Mouse (Mus musculus) ES-CJ7 (cell line): ENCODE measurements around the gene Hoxc11.

Source experiments
- DNase-seq: peaks from one replicate; pipeline ENCODE4 v3.0.0; 2011; ENCODE audit warnings: low read depth, low spot score

Gene Hoxc11

DNA sequence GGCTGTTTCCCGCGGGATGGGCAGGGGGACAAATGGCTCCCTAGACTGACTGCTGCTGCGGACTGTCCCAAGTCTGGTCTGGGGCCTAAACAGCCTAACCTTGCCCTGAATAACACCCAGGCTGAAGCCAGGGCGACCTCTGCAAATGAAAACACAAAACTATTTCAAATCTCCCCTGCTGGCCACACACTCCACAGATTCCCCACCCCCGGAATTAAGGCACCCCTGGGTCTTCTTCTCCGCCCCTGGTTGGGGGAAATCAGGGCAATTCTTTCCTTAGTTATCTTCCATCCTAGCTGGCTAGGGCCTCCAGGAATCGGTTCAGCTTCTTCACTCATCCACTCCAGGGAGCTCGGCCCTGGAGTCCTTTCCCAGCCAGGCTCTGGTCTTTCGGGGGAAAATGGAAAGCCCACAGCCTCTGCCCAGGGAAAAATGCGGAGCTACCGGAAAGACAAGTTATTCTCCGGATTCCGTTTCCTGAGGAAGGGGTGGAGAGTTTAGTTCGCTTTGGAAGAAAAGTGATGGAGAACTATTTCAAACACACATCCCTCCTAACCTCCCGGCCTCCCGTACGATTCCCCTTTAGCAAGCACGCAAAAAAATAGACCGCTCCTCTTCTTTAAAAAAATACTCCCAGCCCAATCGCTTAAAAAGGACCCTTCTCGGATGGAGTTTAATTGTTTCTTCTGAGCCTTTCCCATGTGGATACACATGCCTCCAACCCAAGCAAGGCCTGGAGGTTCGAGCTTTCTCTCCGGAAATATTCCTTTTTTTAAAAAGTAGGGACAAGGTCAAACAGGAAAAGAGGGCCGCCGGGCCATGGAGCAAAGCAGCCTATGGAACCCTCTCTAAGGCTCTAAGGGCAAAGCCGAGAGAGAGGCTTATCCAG is 11.0 kb downstream of the Hoxc11 start:
- no peak for DNase-seq

DNA sequence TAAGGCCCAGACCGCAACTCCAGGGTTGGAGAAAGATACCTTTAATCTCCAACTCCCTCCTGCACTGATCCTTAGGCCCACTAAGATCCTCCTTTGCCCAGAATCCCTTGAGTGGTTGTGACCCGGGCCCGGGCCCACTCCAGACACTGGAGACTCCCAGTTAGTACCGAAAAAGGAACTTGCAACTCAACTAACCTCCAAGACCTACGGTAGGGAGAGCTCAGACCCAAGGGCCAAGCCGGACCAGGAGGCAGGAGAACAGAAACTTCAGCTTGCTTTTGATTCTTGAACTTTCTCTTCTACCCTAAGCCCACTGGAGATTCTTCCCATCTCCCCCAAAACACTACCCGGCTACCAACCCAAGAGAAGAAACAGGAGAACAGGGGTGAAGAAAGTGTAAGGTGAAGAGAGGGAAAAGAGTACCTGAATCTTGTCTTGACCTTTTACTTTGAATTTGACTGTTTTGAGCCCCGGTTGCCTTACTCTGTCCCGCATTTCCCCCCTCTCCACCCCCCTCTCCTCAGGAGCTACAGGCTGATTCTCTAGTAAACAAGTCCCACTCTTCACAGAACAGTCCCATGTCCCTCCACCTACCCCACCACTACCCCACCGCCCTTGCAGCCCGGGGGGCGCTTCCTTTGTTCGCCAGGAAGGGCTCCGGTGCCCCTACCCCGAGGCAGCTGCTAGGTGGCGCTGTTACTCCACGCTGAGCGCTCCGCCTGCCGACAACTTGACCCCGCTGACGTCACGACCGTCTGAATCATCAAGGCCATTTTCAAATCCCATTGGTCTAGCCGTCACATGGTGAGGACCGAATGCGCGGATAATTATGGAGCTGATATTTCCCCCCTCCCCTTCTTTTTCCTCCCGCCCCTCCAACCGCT is 11.9 kb downstream of the Hoxc11 start:
- DNase-seq, result peak; percentile 96

DNA sequence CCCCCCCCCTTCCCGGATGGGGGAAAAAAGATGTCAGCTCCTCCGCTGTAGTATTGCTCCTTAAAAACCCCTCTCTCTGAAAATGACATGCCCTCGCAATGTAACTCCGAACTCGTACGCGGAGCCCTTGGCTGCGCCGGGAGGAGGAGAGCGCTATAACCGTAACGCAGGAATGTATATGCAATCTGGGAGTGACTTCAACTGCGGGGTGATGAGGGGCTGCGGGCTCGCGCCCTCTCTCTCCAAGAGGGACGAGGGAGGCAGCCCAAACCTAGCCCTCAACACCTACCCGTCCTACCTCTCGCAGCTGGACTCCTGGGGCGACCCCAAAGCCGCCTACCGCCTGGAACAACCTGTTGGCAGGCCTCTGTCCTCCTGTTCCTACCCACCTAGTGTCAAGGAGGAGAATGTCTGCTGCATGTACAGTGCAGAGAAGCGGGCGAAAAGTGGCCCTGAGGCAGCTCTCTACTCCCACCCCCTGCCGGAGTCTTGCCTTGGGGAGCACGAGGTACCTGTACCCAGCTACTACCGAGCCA is 12.6 kb downstream of the Hoxc11 start, which contains the start of gene Hoxc10:
Gene Hoxc10 (plus strand): TSS at position 21 of the 536 bp plus-strand sequence.
- no peak for DNase-seq

DNA sequence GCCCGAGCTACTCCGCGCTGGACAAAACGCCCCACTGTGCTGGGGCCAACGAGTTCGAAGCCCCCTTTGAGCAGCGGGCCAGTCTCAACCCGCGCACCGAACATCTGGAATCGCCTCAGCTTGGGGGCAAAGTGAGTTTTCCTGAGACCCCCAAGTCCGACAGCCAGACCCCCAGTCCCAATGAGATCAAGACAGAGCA is 13.0 kb downstream of the Hoxc11 start, which contains the start of gene Hoxc5:
Gene Hoxc5 (plus strand): TSS at position 132 of the 199 bp plus-strand sequence.
- DNase-seq, result no peak

DNA sequence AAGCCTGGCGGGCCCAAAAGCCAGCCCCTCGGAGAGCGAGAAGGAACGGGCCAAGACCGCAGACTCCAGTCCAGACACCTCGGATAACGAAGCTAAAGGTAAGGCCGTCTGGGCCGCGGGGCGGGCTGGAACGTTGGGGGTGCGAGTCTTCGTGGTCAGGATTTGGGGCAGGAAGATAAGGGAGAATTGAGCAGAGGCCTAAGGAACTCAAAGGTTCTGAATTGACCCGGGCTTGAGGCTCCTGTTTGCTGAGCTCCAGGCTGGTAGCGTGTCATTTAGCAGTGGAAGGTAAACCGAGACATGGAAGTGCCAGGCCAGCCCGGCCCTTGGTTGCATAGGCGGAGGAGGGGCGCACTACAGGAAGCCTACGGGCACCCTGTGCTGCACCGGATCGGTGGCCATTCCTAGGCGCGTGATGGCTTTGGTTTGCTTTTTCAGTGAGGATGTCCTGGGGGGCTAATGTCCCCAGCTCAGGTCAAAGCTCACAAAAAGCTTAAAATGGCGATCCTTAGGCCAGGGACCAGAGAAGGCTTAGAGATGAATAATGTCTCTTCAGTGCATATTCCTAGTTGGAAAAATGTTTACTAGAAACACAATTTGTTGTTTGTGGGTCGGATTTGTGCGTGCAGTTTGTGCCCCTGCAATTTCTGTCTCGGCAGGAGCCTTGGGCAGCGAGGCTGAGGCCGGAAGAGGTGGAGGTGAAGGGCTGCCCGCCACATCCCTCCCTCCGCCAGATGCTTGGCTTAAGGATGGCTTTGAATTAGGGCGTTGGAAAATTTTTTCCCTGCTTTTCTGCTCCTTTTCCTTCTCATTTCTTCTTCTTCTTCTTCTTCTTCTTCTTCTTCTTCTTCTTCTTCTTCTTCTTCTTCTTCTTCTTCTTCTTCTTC is 13.5 kb downstream of the Hoxc11 start:
- no peak for DNase-seq

DNA sequence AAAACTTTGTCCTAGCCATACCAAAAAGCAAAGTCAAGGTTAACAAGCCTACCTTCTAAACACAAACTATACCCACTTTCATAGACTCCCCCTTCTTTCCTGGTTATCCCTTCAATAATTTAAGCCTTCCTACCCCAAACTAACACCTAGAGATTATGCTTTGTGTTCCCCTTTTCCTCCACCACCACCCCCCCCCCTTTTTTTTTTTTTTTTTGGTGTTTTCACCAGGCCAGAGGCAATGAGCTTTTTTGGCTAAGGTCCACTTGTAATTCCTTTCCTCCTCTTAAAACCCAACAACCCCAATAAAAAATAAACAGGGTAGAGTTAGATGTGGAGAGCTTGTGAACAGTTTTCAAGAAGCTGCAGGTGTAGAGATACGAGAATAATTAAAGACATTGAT is 15.1 kb downstream of the Hoxc11 start:
- DNase-seq, result no peak

DNA sequence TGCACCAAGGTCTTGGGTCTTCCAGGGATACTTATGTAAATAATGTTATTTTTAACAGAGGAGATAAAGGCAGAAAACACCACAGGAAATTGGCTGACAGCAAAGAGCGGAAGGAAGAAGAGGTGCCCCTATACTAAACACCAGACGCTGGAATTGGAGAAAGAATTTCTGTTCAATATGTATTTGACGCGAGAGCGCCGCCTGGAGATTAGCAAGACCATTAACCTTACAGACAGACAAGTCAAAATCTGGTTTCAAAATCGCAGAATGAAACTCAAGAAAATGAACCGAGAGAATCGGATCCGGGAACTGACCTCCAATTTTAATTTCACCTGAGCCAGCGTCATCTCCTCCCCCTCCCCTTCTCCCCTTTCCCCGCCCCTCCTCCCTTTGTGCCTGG is 16.5 kb downstream of the Hoxc11 start:
- no peak for DNase-seq

DNA sequence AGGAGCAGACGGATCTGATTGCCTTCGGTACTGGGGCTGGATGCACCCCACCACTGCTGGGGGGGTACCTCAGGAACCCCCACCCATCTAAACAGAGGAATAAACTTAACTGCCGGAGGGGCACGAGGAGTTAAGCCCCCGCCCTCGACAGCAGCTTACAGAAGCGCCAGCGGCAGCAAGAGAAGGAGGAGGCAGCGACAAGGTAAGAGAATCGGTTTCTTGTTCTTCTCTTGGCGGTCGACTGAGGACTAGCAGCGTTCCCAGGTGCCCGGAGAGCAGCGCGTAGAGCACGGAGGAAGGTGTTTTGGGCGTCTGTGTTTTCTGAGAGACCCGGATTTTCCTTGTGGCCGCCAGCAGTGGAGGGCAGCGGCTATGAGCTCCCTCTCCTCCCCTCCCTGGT is 18.0 kb downstream of the Hoxc11 start:
- DNase-seq, result no peak

DNA sequence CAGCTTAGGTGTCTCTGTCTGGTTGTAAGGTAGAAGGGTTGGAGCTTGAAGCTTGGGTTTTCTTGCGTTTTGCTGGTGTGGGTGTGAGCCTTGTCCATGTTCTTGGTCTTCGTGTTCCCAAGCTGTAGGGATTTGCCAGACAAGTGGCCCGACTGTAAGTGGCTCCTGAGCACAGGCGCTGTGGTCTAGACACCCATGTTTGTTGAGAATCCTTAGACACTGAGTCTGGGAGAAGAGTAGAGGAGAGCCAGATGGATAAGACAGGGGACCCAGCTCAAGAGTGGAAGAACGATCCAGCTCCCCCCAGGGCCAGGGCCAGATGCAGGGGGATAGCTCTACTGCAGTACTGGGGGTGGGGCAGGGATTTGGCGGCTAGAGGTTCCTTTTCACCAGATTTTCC is 18.5 kb downstream of the Hoxc11 start:
- no peak for DNase-seq

DNA sequence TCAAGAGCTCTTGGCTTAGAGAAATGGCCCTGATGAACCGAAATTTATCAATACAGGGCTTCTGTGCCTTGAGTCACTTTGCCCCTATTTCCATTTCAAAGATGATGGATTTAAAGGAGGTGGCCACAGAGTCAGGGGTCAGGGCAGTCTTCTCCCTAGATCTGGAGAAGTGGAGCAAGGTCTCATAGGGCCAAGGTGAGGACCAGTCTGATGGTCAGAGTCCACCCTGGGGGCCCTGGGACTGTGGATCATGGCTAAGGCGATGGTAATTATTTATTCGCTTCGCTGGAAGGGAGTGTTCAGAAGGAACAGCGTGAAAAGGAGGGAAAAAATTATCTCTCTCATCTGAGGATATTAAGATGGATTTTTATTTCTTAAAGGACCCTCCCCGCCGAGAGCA is 20.8 kb downstream of the Hoxc11 start:
- no peak for DNase-seq

DNA sequence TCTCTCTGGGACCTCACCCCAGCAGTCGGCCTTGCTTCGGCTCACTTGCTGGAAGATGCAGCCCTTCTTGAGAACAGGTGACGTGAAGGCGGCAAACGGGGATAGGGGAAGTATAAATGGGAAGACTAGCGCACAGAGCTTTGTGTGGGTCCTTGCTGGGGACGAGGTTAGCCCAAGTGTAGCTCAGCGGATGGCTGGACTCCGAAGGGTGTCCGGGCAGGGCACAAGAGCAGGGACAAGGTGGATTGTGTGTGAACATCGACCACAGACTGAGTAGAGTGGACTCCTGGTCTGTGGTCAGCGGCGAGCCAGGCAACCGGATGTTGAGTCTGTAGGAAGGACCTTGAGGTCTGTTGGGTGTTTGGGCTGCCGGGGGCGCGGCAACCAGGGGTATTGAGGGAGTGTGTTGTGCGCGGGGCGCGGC is 21.5 kb downstream of the Hoxc11 start:
- DNase-seq, result peak; percentile 75

DNA sequence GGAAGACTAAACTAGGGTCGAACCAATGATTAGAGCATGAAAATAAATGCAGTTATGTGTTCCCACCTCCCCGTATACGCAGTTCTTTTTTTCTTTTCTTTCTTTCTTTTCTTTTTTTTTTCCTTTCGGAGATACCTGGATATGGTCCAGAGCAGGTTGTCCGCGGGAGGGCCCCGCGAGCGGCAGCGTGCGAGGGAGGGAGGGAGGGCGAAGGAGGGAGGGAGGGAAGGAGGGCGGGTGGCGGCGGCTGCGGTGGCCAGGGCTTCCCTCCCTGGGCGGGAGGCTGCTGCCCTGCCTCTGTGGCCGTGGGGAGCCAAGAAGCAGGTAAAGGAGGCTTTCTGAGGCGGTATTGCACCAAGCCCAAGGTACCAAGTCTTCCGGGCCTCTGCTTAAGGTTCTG is 21.9 kb downstream of the Hoxc11 start, which contains the start of gene Hoxc9:
Gene Hoxc9 (plus strand): TSS at position 269 of the 400 bp plus-strand sequence.
- DNase-seq, result no peak

DNA sequence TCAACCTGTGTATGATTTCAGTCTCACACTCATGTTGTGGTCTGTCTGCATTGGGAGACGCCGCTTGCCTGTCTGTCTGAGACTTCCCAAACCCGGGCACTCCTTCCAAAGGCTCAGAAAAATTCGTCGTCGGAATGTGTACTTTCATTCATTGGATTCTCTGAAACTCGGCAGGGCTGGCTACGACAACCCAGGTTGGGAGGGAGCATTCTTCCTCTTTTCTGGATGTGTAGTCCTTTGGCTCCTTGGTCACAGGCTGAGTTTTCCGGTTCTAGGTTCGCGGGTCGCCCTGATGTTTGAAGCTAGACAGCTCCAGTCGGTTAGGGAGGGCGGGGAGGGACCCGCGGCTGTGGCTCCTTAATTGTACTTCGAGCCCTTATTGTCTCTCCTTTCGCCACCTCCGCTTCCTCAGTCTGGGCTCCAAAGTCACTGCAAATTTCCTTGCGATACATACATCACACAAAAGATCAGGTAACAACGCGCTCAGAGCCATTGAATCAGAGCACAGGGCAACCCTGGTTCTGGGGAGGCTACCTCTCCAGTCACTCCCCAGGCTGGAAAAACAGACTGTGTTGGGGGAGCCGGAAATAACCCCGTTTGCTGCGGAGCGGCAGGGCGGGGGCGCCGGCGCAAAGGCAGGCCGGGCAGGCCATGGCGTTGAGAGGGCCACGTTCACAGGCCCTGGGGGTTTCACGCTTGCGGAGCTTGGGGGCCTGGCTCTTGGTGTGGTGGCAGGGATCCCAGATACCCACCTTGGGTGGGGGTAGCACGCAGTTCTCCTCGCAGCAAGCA is 22.6 kb downstream of the Hoxc11 start:
- DNase-seq, result peak; percentile 79

DNA sequence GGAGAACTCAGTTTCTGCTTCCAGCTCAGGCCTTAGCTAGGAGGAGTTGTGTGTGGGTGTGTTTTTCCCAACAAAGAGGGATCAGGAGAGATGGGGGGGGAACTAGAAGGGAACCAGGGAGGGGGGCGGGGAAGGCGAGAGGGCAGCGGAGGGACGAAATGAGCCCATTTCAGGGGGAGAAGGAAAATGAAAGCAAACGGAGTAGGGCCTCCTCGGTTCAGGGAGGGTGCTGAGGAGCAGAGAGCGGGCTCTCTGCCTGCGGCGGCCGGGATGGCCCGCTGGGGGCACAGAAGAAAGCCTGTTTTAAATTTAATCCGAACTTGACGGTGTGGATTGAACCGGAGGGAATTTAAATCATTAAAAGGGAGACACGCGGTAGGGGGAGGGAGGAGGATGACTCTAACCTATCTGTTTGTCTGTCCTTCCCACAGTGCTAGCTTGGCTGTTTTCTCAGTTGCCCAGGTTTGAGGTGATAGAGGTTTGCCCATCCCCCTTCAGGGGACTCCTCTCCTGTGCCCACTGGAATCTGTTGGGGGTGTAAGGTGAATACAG is 23.3 kb downstream of the Hoxc11 start:
- DNase-seq, result peak; percentile 58

DNA sequence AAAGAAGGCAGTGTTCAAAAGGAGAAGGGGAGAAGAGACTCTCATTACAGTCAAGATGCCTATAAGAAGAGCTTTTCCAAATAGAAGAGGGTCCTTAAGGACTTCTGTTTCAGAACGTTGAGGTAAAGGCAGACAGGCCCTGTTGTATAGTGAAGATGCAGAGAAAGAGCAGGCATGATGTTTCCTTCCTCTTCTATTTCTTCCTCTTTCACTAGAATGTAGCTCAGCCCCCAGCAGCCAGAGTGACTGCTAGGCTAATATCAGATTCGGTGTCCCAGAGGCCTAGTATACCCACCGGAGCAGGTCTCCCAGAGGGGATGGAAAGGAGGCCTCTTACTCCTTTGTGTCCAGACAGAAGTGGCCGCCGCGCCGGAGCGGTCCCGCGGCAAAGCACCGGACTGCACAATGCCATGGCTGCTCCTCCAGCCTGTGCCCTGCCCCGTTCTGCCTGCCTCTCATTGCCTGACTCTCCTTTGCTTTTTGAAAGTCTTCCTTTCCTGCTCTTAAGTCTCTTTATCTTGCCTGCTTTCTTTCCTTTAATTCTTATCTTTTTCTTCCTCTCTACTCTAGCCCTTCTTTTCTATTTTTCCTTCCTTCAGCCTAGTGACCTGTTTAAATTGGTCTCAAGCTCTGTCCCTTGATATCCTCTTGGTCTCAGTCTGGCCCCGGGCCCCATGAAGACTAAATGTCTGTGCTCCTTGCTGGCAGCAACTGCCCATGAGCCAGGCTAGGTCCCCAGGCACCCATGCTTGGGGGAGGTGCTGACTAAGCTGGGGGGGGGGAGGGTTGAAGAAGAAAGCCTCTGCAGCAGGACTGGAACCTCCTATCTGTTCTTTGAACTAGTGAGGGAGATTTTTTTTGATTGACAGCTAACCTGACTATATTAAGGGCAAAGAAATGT is 24.6 kb downstream of the Hoxc11 start:
- DNase-seq, result no peak

DNA sequence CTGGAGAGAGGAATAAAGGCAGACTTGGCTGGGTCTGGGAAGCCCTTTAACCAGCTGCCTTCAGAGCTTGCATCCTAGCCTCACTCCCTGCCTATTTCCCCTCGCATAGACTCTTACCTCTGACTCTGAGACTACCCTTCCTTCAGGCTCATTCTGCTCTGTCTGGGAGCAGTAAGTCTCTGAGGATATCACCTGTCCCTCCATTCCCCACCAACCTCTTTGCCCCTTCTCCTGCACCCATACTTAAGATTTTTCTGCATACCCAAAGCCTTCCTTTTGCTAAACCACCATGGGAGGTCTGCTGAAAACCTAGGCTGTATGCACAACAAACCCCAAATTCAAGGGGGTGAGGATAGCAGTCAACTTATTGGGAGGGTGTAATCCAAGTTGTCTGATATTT is 25.7 kb downstream of the Hoxc11 start:
- no peak for DNase-seq

DNA sequence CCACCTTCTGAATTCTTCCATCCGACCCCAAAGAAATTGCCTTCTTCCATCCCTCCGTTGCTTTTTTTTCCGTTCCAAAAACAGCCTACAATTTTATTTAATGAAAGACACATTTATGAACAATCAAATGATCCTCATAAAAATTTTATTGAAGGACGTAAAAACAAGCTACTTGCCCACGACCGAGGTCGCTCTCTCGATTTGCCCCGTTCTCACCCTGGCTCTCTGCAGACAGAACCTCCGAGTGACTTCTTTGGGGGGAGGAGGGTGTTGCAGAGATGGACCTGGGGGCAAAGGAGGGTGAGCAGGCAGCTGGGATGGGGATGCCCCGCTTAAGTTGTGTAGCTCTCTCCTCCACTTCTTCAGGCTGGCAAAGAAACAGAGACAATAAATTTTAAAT is 26.1 kb downstream of the Hoxc11 start:
- no peak for DNase-seq

DNA sequence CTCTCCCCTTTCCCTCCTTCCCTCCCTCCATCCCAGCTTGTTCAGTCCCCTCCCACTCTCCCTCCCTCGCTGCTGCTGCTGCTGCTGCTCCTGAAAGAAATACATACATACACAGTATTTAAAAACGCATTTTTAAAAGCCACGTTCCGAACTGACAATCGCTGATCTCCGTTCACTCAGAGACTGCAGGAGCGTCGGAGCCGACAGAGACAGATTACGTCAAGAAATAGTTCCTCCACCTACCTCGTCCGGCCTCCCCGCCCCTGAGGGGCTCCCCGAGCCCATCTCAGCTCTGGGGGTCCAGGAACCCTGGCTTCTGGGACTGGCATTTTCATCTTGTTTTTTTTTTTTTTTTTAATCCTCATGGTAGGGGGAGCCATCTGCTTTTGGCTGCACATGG is 26.7 kb downstream of the Hoxc11 start:
- no peak for DNase-seq
